Mouse (Mus musculus): ENCODE measurements at regions not wholly inside any gene's neighbourhood (a gene's known extent, or its start where the extent isn't known, plus 50 kb on each side); places are given as distances from the start of the nearest gene placed in this dataset.
A peak's percentile ranks its signal among the peaks of the same experiment; 100 is the strongest.

GRCm38 (mm10) chr9:17454397-17454796 lies 837.5 kb upstream of the Chordc1 start:
- DNase-seq (ENCODE audit: low spot score in 2 of 2) = no peak

GRCm38 (mm10) chr9:17466379-17466778 lies 825.5 kb upstream of the Chordc1 start:
- DNase-seq (ENCODE audit: low spot score in 2 of 2) = no peak

GRCm38 (mm10) chr9:17484701-17485422 lies 807.1 kb upstream of the Chordc1 start:
- peak; percentile 3 to 76 for DNase-seq (ENCODE audit: low spot score in 2 of 2)

- DNase-seq (ENCODE audit: low spot score in 2 of 2) = no peak
These were observed 791.7 kb upstream of the Chordc1 start for GRCm38 (mm10) chr9:17500161-17500756.

GRCm38 (mm10) chr9:17508744-17509143 lies 783.2 kb upstream of the Chordc1 start:
- DNase-seq (ENCODE audit: low spot score in 2 of 2) = no peak

- no peak for DNase-seq (ENCODE audit: low spot score in 2 of 2)
These were observed 735.7 kb upstream of the Chordc1 start for GRCm38 (mm10) chr9:17556186-17556585.

GRCm38 (mm10) chr9:17557611-17558370 lies 734.1 kb upstream of the Chordc1 start:
- no peak for DNase-seq (ENCODE audit: low spot score in 2 of 2)

GRCm38 (mm10) chr9:17567784-17568518 lies 724.0 kb upstream of the Chordc1 start:
- no peak for DNase-seq (ENCODE audit: low spot score in 2 of 2)

- DNase-seq (ENCODE audit: low spot score in 2 of 2) = no peak
These were observed 704.4 kb upstream of the Chordc1 start for GRCm38 (mm10) chr9:17587558-17587957.

GRCm38 (mm10) chr9:17587968-17588550 lies 703.9 kb upstream of the Chordc1 start:
- no peak for DNase-seq (ENCODE audit: low spot score in 2 of 2)

GRCm38 (mm10) chr9:17611146-17611545 lies 680.8 kb upstream of the Chordc1 start:
- no peak for DNase-seq (ENCODE audit: low spot score in 2 of 2)

- peak in 1 of 2 experiments; percentile 15 for DNase-seq (ENCODE audit: low spot score in 2 of 2)
These were observed 649.4 kb upstream of the Chordc1 start for GRCm38 (mm10) chr9:17642513-17642912.

GRCm38 (mm10) chr9:17645882-17646626 lies 645.9 kb upstream of the Chordc1 start:
- DNase-seq (ENCODE audit: low spot score in 2 of 2) = no peak

- no peak for DNase-seq (ENCODE audit: low spot score in 2 of 2)
These were observed 638.1 kb upstream of the Chordc1 start for GRCm38 (mm10) chr9:17653818-17654217.

- no peak for DNase-seq (ENCODE audit: low spot score in 2 of 2)
These were observed 627.8 kb upstream of the Chordc1 start for GRCm38 (mm10) chr9:17664113-17664512.

GRCm38 (mm10) chr9:17668260-17668659 lies 623.7 kb upstream of the Chordc1 start:
- DNase-seq (ENCODE audit: low spot score in 2 of 2) = no peak

- DNase-seq (ENCODE audit: low spot score in 2 of 2) = no peak
These were observed 616.4 kb upstream of the Chordc1 start for GRCm38 (mm10) chr9:17675519-17675918.
